Mouse (Mus musculus): ENCODE results near the gene Sct. TPM values are rescaled to one million over a fixed set of nuclear protein-coding genes. Genes with fewer than 3 reads are reported as not detected.

Sct gene
- total and polyA plus RNA-seq, 3 experiments, result 0.49 TPM; not detected in 2

DNA sequence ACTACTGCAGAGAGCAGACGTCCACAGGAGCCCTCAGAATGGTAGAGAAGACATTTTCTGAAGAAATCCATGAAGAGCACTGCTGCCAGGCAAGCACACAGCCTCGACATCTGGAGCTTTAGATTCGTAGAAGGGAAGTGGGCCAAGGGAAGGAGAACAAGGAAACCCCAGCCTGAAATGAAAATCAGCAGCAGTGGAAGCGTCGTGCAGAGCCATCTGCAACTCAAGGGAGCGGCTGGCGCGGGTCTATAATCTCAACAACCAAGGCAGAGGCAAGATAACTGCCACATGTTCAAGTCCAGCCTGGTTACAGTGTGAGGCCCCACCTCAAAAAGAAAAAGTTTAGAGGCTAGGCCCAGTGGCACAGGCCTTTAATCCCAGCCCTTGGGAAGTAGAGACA is 36.1 kb upstream of the Sct start:
- H3K4me3 ChIP-seq (replicated peaks in 1 of 3; ENCODE audit: low read depth in 2 of 3, low read length in 2 of 3, poor library complexity in 1 of 3), result no peak overlapping the region
- no peak for DNase-seq (ENCODE audit: extremely low read depth)

DNA sequence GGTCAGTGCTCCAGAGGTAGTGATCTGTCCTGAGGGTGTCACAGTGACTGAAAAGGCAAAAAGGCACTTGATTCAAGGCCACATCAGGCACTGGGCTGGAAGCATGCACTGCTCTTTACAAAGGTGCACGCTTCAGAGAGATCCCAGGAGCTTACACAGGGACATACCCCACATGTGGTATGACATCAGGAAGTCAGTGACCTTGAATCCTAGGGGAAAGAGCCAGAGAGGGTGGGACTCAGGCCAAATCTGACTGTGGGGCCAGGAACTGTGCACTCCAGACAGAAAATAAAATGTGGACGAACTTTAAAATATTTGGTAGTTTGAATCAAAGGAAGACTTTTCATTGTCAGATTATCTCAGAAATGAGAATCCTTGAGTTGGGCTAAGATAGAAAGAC is 35.5 kb upstream of the Sct start:
- in situ Hi-C loops (cut with MboI; ENCODE audit: low pct_ligation_motif_present, low pct_unique_long_range_greater_than_20kb, low sequenced_read_pairs), result no loop called here
- Histone ChIP-seq H3K4me3 (replicated peaks in 1 of 3; ENCODE audit: low read depth in 2 of 3, low read length in 2 of 3, poor library complexity in 1 of 3) (no peak overlapping the region), H3K9me3 (replicated peaks; ENCODE audit: low read length) (no peaks in the 10 kb centered on the region), H3K4me1 (ENCODE audit: control insufficient read depth in 1 of 2, insufficient read depth in 2 of 2) (peaks cover 2 to 3% of the 10 kb centered on the region in 2 experiments; a peak in 2 of 4 replicates), H3K27me3 (replicated peaks) (no peaks in the 10 kb centered on the region), H3K27ac (ENCODE audit: insufficient read depth, low read depth) (no peak overlapping the region), H3K79me2 (replicated peaks; ENCODE audit: control insufficient read depth, extremely low read depth, insufficient read depth, poor library complexity, severe bottlenecking) (no peaks in the 10 kb centered on the region), H3K9ac (ENCODE audit: insufficient read depth, low read depth) (no peak overlapping the region), H3K4me2 (ENCODE audit: insufficient read depth, low read depth, poor library complexity, severe bottlenecking) (no peak overlapping the region), H3K36me3 (replicated peaks in 1 of 2; ENCODE audit: control insufficient read depth in 1 of 2, insufficient read depth in 1 of 2, low read length in 1 of 2) (peaks cover 62 to 91% of the 10 kb centered on the region in 2 experiments)
- DNase-seq (ENCODE audit: extremely low read depth), result no peak
- TF ChIP-seq TCF12 (IDR thresholded peaks at IDR 0.05; ENCODE audit: low read depth, low read length), result no peak
- TF ChIP-seq USF1 (IDR thresholded peaks at IDR 0.05; ENCODE audit: low read depth, low read length), result no peak
- no peak for TF ChIP-seq CTCF (conservative IDR thresholded peaks at IDR 0.05 in 1 of 2, IDR thresholded peaks at IDR 0.05 in 1 of 2; ENCODE audit: low read depth in 2 of 2, low read length in 2 of 2)
- no peak for TF ChIP-seq USF2 (conservative IDR thresholded peaks at IDR 0.05; ENCODE audit: low read depth, low read length)
- TF ChIP-seq MAZ (IDR thresholded peaks at IDR 0.05; ENCODE audit: low read depth, low read length), result no peak
- TF ChIP-seq SIN3A (IDR thresholded peaks at IDR 0.05; ENCODE audit: low read length), result no peak
- TF ChIP-seq POLR2AphosphoS2 (IDR thresholded peaks at IDR 0.05; ENCODE audit: low read depth, low read length), result no peak
- TF ChIP-seq IRF4 (IDR thresholded peaks at IDR 0.05; ENCODE audit: low read depth, low read length), result no peak
- no peak for TF ChIP-seq RCOR1 (conservative IDR thresholded peaks at IDR 0.05; ENCODE audit: low read depth, low read length)
- no peak for TF ChIP-seq ETS1 (conservative IDR thresholded peaks at IDR 0.05; ENCODE audit: low read depth, low read length)
- no peak for TF ChIP-seq RAD21 (IDR thresholded peaks at IDR 0.05; ENCODE audit: low read depth, low read length)
- no peak for TF ChIP-seq SMC3 (IDR thresholded peaks at IDR 0.05; ENCODE audit: low read depth, low read length)
- no peak for TF ChIP-seq BHLHE40 (IDR thresholded peaks at IDR 0.05; ENCODE audit: low read depth, low read length)
- TF ChIP-seq ZMIZ1 (IDR thresholded peaks at IDR 0.05; ENCODE audit: low read depth, low read length), result no peak
- dilution Hi-C loops (cut with MboI; ENCODE audit: extremely low pct_ligation_motif_present, extremely low pct_unique_long_range_greater_than_20kb, low sequenced_read_pairs), result no loop called here

More for the DNA sequence above, 36.1 kb upstream of the Sct start:
- Histone ChIP-seq H3K36me3 (replicated peaks in 1 of 2; ENCODE audit: control insufficient read depth in 1 of 2, insufficient read depth in 1 of 2, low read length in 1 of 2) (peaks cover 59 to 91% of the 10 kb centered on the region in 2 experiments), H3K4me2 (ENCODE audit: insufficient read depth, low read depth, poor library complexity, severe bottlenecking) (no peak overlapping the region), H3K27me3 (replicated peaks) (no peaks in the 10 kb centered on the region), H3K79me2 (replicated peaks; ENCODE audit: control insufficient read depth, extremely low read depth, insufficient read depth, poor library complexity, severe bottlenecking) (no peaks in the 10 kb centered on the region), H3K9ac (ENCODE audit: insufficient read depth, low read depth) (no peak overlapping the region), H3K9me3 (replicated peaks; ENCODE audit: low read length) (no peaks in the 10 kb centered on the region), H3K4me1 (ENCODE audit: control insufficient read depth in 1 of 2, insufficient read depth in 2 of 2) (peaks cover 0 to 3% of the 10 kb centered on the region in 2 experiments; a peak in 1 of 4 replicates), H3K27ac (ENCODE audit: insufficient read depth, low read depth) (no peak overlapping the region)
- in situ Hi-C loops (cut with MboI; ENCODE audit: low pct_ligation_motif_present, low pct_unique_long_range_greater_than_20kb, low sequenced_read_pairs), result loop anchor here (5.0 kb wide), 1 partner anchor 38 kb away; the partner anchor contains the start of genes Cdhr5 and Sct
- TF ChIP-seq ZMIZ1 (IDR thresholded peaks at IDR 0.05; ENCODE audit: low read depth, low read length) (no peak), POLR2A (IDR thresholded peaks at IDR 0.05; ENCODE audit: low read depth, low read length) (no peak), KAT2A (IDR thresholded peaks at IDR 0.05; ENCODE audit: insufficient replicate concordance, low read length) (no peak), RAD21 (IDR thresholded peaks at IDR 0.05; ENCODE audit: low read depth, low read length) (no peak), MAFK (IDR thresholded peaks at IDR 0.05; ENCODE audit: insufficient replicate concordance, low read length) (no peak), ETS1 (conservative IDR thresholded peaks at IDR 0.05; ENCODE audit: low read depth, low read length) (no peak), POLR2AphosphoS2 (IDR thresholded peaks at IDR 0.05; ENCODE audit: low read depth, low read length) (no peak), BHLHE40 (IDR thresholded peaks at IDR 0.05; ENCODE audit: low read depth, low read length) (no peak)
- dilution Hi-C loops (cut with MboI; ENCODE audit: extremely low pct_ligation_motif_present, extremely low pct_unique_long_range_greater_than_20kb, low sequenced_read_pairs), result no loop called here
